Mouse (Mus musculus) testis, adult 2 months (tissue): ENCODE data around the gene Zfhx3. TPM values are rescaled to one million over a fixed set of nuclear protein-coding genes. Genes with fewer than 3 reads are reported as not detected.

Experiments
- H3K27ac ChIP-seq: fragments of 200-500 bp; 2 replicates; pipeline ENCODE4 v1.5.1; 2012; ENCODE audit warnings: low read depth, low read length; ENCODE audit not compliant: control insufficient read depth, insufficient read depth
- H3K27me3 ChIP-seq: fragments of 200-500 bp; 2 replicates; pipeline ENCODE4 v1.6.1; 2012; ENCODE audit warnings: mild to moderate bottlenecking, low read length, moderate library complexity; ENCODE audit not compliant: control insufficient read depth, insufficient read depth
- H3K36me3 ChIP-seq: fragments of 200-500 bp; 2 replicates; pipeline ENCODE4 v1.6.1; 2012; ENCODE audit warnings: mild to moderate bottlenecking, low read length; ENCODE audit not compliant: control insufficient read depth, insufficient read depth
- H3K4me1 ChIP-seq: fragments of 200-500 bp; 2 replicates; pipeline ENCODE4 v1.6.1; 2012; ENCODE audit warnings: low read length; ENCODE audit not compliant: control insufficient read depth, insufficient read depth
- H3K4me3 ChIP-seq: fragments of 200-500 bp; 2 replicates; pipeline ENCODE4 v1.5.1; 2012; ENCODE audit warnings: low read depth, mild to moderate bottlenecking, low read length, moderate library complexity, mixed read lengths; ENCODE audit not compliant: control insufficient read depth
- CTCF ChIP-seq: fragments of 200-500 bp; IDR thresholded peaks from 2 replicates; pipeline ENCODE4 v1.5.1; 2012; ENCODE audit warnings: low read depth, mild to moderate bottlenecking, inconsistent platforms, low read length, moderate library complexity; ENCODE audit not compliant: control insufficient read depth, insufficient read depth, insufficient replicate concordance
- POLR2A ChIP-seq: fragments of 200-500 bp; IDR thresholded peaks from 2 replicates; pipeline ENCODE4 v1.6.1; 2012; ENCODE audit warnings: low read depth, mild to moderate bottlenecking, inconsistent platforms, low read length, moderate library complexity; ENCODE audit not compliant: control insufficient read depth
- polyA plus RNA-seq: library from polyadenylated mRNA; depleted of rRNA; stranded (reverse); fragments of >200 nt; gene quantifications from 2 replicates; pipeline ENCODE4 v1.2.3, GENCODE M21; 2012

Gene Zfhx3
- polyA plus RNA-seq, 1 experiment: 11.9 TPM

- Histone ChIP-seq H3K4me1 (peaks cover 3% of the 10 kb centered on the region; the same call in 1 of the 2 replicates), H3K4me3 (no peak overlapping the region), H3K27ac (no peak overlapping the region), H3K36me3 (no peaks in the 10 kb centered on the region), H3K27me3 (no peaks in the 10 kb centered on the region)
- TF ChIP-seq CTCF (no peak), POLR2A (no peak)
Observed at GRCm38 (mm10) chr8:108215026-108215425, 272.6 kb downstream of the Zfhx3 start.

GRCm38 (mm10) chr8:108218171-108218840, 275.9 kb downstream of the Zfhx3 start:
- peaks cover 3% of the 10 kb centered on the region; the same call in 1 of the 2 replicates for H3K4me1 ChIP-seq
- no peak overlapping the region for H3K4me3 ChIP-seq
- H3K36me3 ChIP-seq: no peaks in the 10 kb centered on the region
- no peak overlapping the region for H3K27ac ChIP-seq
- no peaks in the 10 kb centered on the region for H3K27me3 ChIP-seq
- TF ChIP-seq POLR2A (no peak), CTCF (no peak)

GRCm38 (mm10) chr8:108220511-108220910, 278.1 kb downstream of the Zfhx3 start:
- Histone ChIP-seq H3K27me3 (no peaks in the 10 kb centered on the region), H3K36me3 (no peaks in the 10 kb centered on the region), H3K27ac (no peak overlapping the region), H3K4me3 (no peak overlapping the region), H3K4me1 (0 out of 2 replicates have a peak, but pooled peaks cover under 1% of the 10 kb centered on the region)
- TF ChIP-seq POLR2A: no peak
- no peak for TF ChIP-seq CTCF

GRCm38 (mm10) chr8:108222091-108222490, 279.6 kb downstream of the Zfhx3 start:
- Histone ChIP-seq H3K4me3 (no peak overlapping the region), H3K27ac (no peak overlapping the region), H3K4me1 (no peaks in the 10 kb centered on the region), H3K36me3 (no peaks in the 10 kb centered on the region), H3K27me3 (no peaks in the 10 kb centered on the region)
- TF ChIP-seq POLR2A (no peak), CTCF (no peak)

- no peak overlapping the region for H3K27ac ChIP-seq
- TF ChIP-seq POLR2A (no peak), CTCF (no peak)
Observed at GRCm38 (mm10) chr8:108232326-108232725, 289.9 kb downstream of the Zfhx3 start.

GRCm38 (mm10) chr8:108234481-108234880, 292.0 kb downstream of the Zfhx3 start:
- no peaks in the 10 kb centered on the region for H3K36me3 ChIP-seq
- H3K4me3 ChIP-seq: no peak overlapping the region
- no peaks in the 10 kb centered on the region for H3K27me3 ChIP-seq
- TF ChIP-seq CTCF: no peak
- no peak for TF ChIP-seq POLR2A
- no peak overlapping the region for H3K27ac ChIP-seq
- H3K4me1 ChIP-seq: no peaks in the 10 kb centered on the region

More at GRCm38 (mm10) chr8:108232326-108232725, 289.9 kb downstream of the Zfhx3 start:
- no peaks in the 10 kb centered on the region for H3K27me3 ChIP-seq
- H3K4me3 ChIP-seq: no peak overlapping the region
- no peaks in the 10 kb centered on the region for H3K36me3 ChIP-seq
- H3K4me1 ChIP-seq: no peaks in the 10 kb centered on the region

- H3K27me3 ChIP-seq: no peaks in the 10 kb centered on the region
- no peak overlapping the region for H3K4me3 ChIP-seq
- H3K4me1 ChIP-seq: no peaks in the 10 kb centered on the region
- TF ChIP-seq CTCF: no peak
- H3K36me3 ChIP-seq: no peaks in the 10 kb centered on the region
- H3K27ac ChIP-seq: no peak overlapping the region
Observed at GRCm38 (mm10) chr8:108236715-108237114, 294.3 kb downstream of the Zfhx3 start.

- Histone ChIP-seq H3K4me1 (no peaks in the 10 kb centered on the region), H3K36me3 (no peaks in the 10 kb centered on the region), H3K27me3 (no peaks in the 10 kb centered on the region), H3K4me3 (no peak overlapping the region), H3K27ac (no peak overlapping the region)
- TF ChIP-seq CTCF (no peak), POLR2A (no peak)
Observed at GRCm38 (mm10) chr8:108239531-108239930, 297.1 kb downstream of the Zfhx3 start.
